Mouse (Mus musculus) G1E (cell line): ENCODE measurements around the gene Dtnbp1.

ENCODE experiments used
- CTCF ChIP-seq: IDR thresholded peaks from 2 replicates; pipeline ENCODE4 v1.5.1; 2012; ENCODE audit warnings: low read depth, low read length, inconsistent platforms, mixed read lengths
- GATA1 ChIP-seq: IDR thresholded peaks from 2 replicates; pipeline ENCODE4 v1.6.1; 2012; ENCODE audit warnings: borderline replicate concordance, low read length, inconsistent platforms, mixed read lengths
- POLR2AphosphoS5 ChIP-seq: IDR thresholded peaks from 2 replicates; pipeline ENCODE4 v1.6.1; 2012; ENCODE audit warnings: low read depth, low read length, inconsistent platforms; ENCODE audit not compliant: insufficient replicate concordance
- TAL1 ChIP-seq: conservative IDR thresholded peaks from 2 replicates; pipeline ENCODE4 v1.6.1; 2012; ENCODE audit warnings: low read depth, low read length, inconsistent platforms, mixed read lengths

DNA sequence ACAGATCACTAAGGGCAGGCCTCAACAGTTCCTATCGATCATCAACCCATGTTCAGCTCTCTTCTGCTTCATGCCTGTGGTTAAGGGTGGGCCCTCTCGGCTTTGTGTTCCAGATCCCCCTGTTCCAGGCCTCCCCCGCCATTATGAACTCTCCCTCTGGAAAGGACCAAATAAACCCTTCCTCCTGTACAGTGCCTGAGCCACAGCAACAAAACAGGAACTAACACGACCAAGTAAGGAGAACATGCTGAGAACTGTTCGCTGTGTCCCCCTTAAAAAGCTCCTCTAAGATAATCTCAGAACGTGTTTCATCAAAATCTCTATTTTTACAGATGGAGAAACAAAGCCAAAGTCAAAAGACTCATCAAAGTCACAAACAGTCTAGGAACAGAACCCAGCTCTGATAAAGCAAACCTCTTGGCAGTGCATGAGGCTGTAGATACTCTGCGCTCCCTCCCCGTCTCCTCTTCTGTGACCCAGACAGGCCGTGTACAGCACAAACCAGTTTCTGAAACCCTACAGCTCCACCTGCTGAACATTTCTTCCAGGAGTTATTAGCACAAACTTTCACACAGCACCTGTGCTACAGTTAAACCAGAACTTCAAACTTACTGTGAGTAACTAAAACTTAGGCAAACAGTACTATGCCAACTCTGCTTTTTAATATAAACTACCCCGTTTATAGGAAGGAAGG, 49.4 kb downstream of the Dtnbp1 start:
- no peak for TF ChIP-seq CTCF
- no peak for TF ChIP-seq GATA1
- TF ChIP-seq POLR2AphosphoS5: no peak
- TF ChIP-seq TAL1: no peak
